Mouse (Mus musculus) liver, postnatal 0 days (tissue): Measurements from ENCODE around the gene Atp1a3.

Source experiments
- CTCF ChIP-seq: sonication (generic); IDR thresholded peaks from 2 replicates; pipeline ENCODE4 v1.5.1; 2016; ENCODE audit warnings: antibody characterized with exemption, low read depth
- EP300 ChIP-seq: IDR thresholded peaks from 2 replicates; pipeline ENCODE4 v1.6.1; 2016; ENCODE audit warnings: antibody characterized with exemption, low read depth, mild to moderate bottlenecking

GRCm38 (mm10) chr7:24973902-24974301 lies 31.9 kb downstream of the Atp1a3 start:
- TF ChIP-seq EP300 (no peak), CTCF (no peak)
